Mouse (Mus musculus) MEL (cell line): ENCODE results near the gene Spcs2. TPM values are rescaled to one million over a fixed set of nuclear protein-coding genes. Genes with fewer than 3 reads are reported as not detected.

Experiments used
- DNase-seq: peaks from one replicate; pipeline ENCODE4 v3.0.0; 2011; ENCODE audit warnings: low read depth, low spot score
- H3K27ac ChIP-seq: 2 replicates; pipeline ENCODE4 v1.5.1; 2012; ENCODE audit warnings: low read depth, mild to moderate bottlenecking, control low read depth, low read length, moderate library complexity; ENCODE audit not compliant: control insufficient read depth
- H3K27me3 ChIP-seq, 2 experiments: fragments of 150-350 bp in 1 of 2; sonication (generic) in 1 of 2; 2 replicates each; pipeline ENCODE4 v1.6.1; 2012; ENCODE audit warnings: low read length in 2 of 2, mild to moderate bottlenecking in 2 of 2, improper control_type of control experiment in 1 of 2, moderate library complexity in 1 of 2; ENCODE audit not compliant: insufficient read depth in 2 of 2, control insufficient read depth in 1 of 2
- H3K36me3 ChIP-seq, 2 experiments: 2 replicates each; pipeline ENCODE4 v1.6.1; 2012 to 2014; ENCODE audit warnings: low read length in 2 of 2, improper control_type of control experiment in 1 of 2, inconsistent platforms in 1 of 2, mild to moderate bottlenecking in 1 of 2; ENCODE audit not compliant: insufficient read depth in 2 of 2, control insufficient read depth in 1 of 2
- H3K4me1 ChIP-seq, 2 experiments: fragments of 150-350 bp in 1 of 2; sonication (generic) in 1 of 2; 2 replicates each; pipeline ENCODE4 v1.6.1; 2012; ENCODE audit warnings: low read length in 2 of 2, improper control_type of control experiment in 1 of 2, mild to moderate bottlenecking in 1 of 2; ENCODE audit not compliant: insufficient read depth in 2 of 2, control insufficient read depth in 1 of 2
- H3K4me3 ChIP-seq, 2 experiments: fragments of 150-350 bp in 1 of 2; sonication (generic) in 1 of 2; 2 replicates each; pipeline ENCODE4 v1.5.1; 2012; ENCODE audit warnings: low read depth in 2 of 2, low read length in 2 of 2, mild to moderate bottlenecking in 2 of 2, moderate library complexity in 2 of 2, control low read depth in 1 of 2, improper control_type of control experiment in 1 of 2; ENCODE audit not compliant: control insufficient read depth in 1 of 2, insufficient read depth in 1 of 2
- H3K79me2 ChIP-seq: 2 replicates; pipeline ENCODE4 v1.6.1; 2012; ENCODE audit warnings: mild to moderate bottlenecking, low read length, moderate library complexity; ENCODE audit not compliant: control insufficient read depth, poor library complexity, insufficient read depth
- H3K9ac ChIP-seq: 2 replicates; pipeline ENCODE4 v1.6.1; 2012; ENCODE audit warnings: low read depth, mild to moderate bottlenecking, control low read depth, low read length, moderate library complexity; ENCODE audit not compliant: control insufficient read depth, poor library complexity, severe bottlenecking
- H3K9me3 ChIP-seq: fragments of 150-350 bp; sonication (generic); replicated peaks from 2 replicates; pipeline ENCODE4 v1.6.1; 2012; ENCODE audit warnings: mild to moderate bottlenecking, low read length, improper control_type of control experiment, moderate library complexity; ENCODE audit not compliant: insufficient read depth
- BHLHE40 ChIP-seq: IDR thresholded peaks from 2 replicates; pipeline ENCODE4 v1.6.1; 2012; ENCODE audit warnings: low read depth, mild to moderate bottlenecking, inconsistent platforms, low read length, improper control_type of control experiment, borderline replicate concordance
- CHD1 ChIP-seq: IDR thresholded peaks from 2 replicates; pipeline ENCODE4 v1.6.1; 2012; ENCODE audit warnings: low read depth, mild to moderate bottlenecking, inconsistent platforms, low read length, improper control_type of control experiment
- ELF1 ChIP-seq: IDR thresholded peaks from 2 replicates; pipeline ENCODE4 v1.6.1; 2014; ENCODE audit warnings: low read depth, mild to moderate bottlenecking, inconsistent platforms, low read length, improper control_type of control experiment, moderate library complexity
- EP300 ChIP-seq, 2 experiments: IDR thresholded peaks; 2 replicates each; pipeline ENCODE4 v1.6.1; 2011; ENCODE audit warnings: improper control_type of control experiment in 2 of 2, low read length in 2 of 2, low read depth in 1 of 2, mild to moderate bottlenecking in 1 of 2
- ETS1 ChIP-seq: IDR thresholded peaks from 2 replicates; pipeline ENCODE4 v1.6.1; 2012; ENCODE audit warnings: low read depth, mild to moderate bottlenecking, inconsistent platforms, low read length, improper control_type of control experiment, moderate library complexity
- GATA1 ChIP-seq: IDR thresholded peaks from 2 replicates; pipeline ENCODE4 v1.6.1; 2011; ENCODE audit warnings: low read depth, low read length, improper control_type of control experiment
- HCFC1 ChIP-seq: IDR thresholded peaks from 2 replicates; pipeline ENCODE4 v1.6.1; 2012; ENCODE audit warnings: low read depth, mild to moderate bottlenecking, inconsistent platforms, low read length, improper control_type of control experiment, moderate library complexity
- JUND ChIP-seq: IDR thresholded peaks from 2 replicates; pipeline ENCODE4 v1.6.1; 2011; ENCODE audit warnings: low read depth, mild to moderate bottlenecking, improper control_type of control experiment, low read length
- MAX ChIP-seq: IDR thresholded peaks from 2 replicates; pipeline ENCODE4 v1.6.1; 2011; ENCODE audit warnings: low read length, improper control_type of control experiment
- MAZ ChIP-seq: IDR thresholded peaks from 2 replicates; pipeline ENCODE4 v1.6.1; 2012; ENCODE audit warnings: low read depth, mild to moderate bottlenecking, inconsistent platforms, low read length, improper control_type of control experiment
- MXI1 ChIP-seq: IDR thresholded peaks from 2 replicates; pipeline ENCODE4 v1.6.1; 2011; ENCODE audit warnings: mild to moderate bottlenecking, low read depth, low read length, improper control_type of control experiment
- MYB ChIP-seq: IDR thresholded peaks from 2 replicates; pipeline ENCODE4 v1.6.1; 2011; ENCODE audit warnings: mild to moderate bottlenecking, low read depth, low read length, improper control_type of control experiment
- MYC ChIP-seq: IDR thresholded peaks from 2 replicates; pipeline ENCODE4 v1.6.1; 2011; ENCODE audit warnings: low read depth, mild to moderate bottlenecking, low read length, improper control_type of control experiment, moderate library complexity
- POLR2A ChIP-seq, 2 experiments: IDR thresholded peaks; 2 replicates each; pipeline ENCODE4 v1.6.1; 2011 to 2012; ENCODE audit warnings: low read length in 2 of 2, mild to moderate bottlenecking in 2 of 2, control low read depth in 1 of 2, improper control_type of control experiment in 1 of 2, low read depth in 1 of 2, moderate library complexity in 1 of 2; ENCODE audit not compliant: control insufficient read depth in 1 of 2, insufficient read depth in 1 of 2, poor library complexity in 1 of 2
- RAD21 ChIP-seq: IDR thresholded peaks from 2 replicates; pipeline ENCODE4 v1.6.1; 2011; ENCODE audit warnings: mild to moderate bottlenecking, low read depth, low read length, improper control_type of control experiment
- RCOR1 ChIP-seq: IDR thresholded peaks from 2 replicates; pipeline ENCODE4 v1.6.1; 2012; ENCODE audit warnings: low read depth, mild to moderate bottlenecking, inconsistent platforms, low read length, improper control_type of control experiment
- SIN3A ChIP-seq: IDR thresholded peaks from 2 replicates; pipeline ENCODE4 v1.6.1; 2012; ENCODE audit warnings: low read length, improper control_type of control experiment, inconsistent platforms
- TAL1 ChIP-seq: IDR thresholded peaks from 2 replicates; pipeline ENCODE4 v1.6.1; 2012; ENCODE audit warnings: mild to moderate bottlenecking, inconsistent platforms, low read length, moderate library complexity, mixed read lengths
- TCF12 ChIP-seq: IDR thresholded peaks from 2 replicates; pipeline ENCODE4 v1.6.1; 2014; ENCODE audit warnings: low read depth, mild to moderate bottlenecking, inconsistent platforms, low read length, improper control_type of control experiment, moderate library complexity
- USF2 ChIP-seq, 2 experiments: IDR thresholded peaks; 2 replicates each; pipeline ENCODE4 v1.6.1; 2011 to 2012; ENCODE audit warnings: improper control_type of control experiment in 2 of 2, low read length in 2 of 2, borderline replicate concordance in 1 of 2, inconsistent platforms in 1 of 2, low read depth in 1 of 2, mild to moderate bottlenecking in 1 of 2; ENCODE audit not compliant: insufficient read depth in 1 of 2
- ZC3H11A ChIP-seq: IDR thresholded peaks from 2 replicates; pipeline ENCODE4 v1.6.1; 2012; ENCODE audit warnings: low read depth, mild to moderate bottlenecking, inconsistent platforms, low read length, improper control_type of control experiment
- ZKSCAN1 ChIP-seq: IDR thresholded peaks from 2 replicates; pipeline ENCODE4 v1.6.1; 2012; ENCODE audit warnings: low read depth, mild to moderate bottlenecking, inconsistent platforms, low read length, improper control_type of control experiment, moderate library complexity
- ZNF384 ChIP-seq: IDR thresholded peaks from 2 replicates; pipeline ENCODE4 v1.6.1; 2012; ENCODE audit warnings: low read depth, mild to moderate bottlenecking, inconsistent platforms, low read length, improper control_type of control experiment
- polyA plus RNA-seq, 2 experiments: library from polyadenylated mRNA; stranded (reverse) in 1 of 2; unstranded in 1 of 2; fragments of >175 nt in 1 of 2; fragments of >200 nt in 1 of 2; gene quantifications; 2 replicates each; pipeline versions ENCODE4 v1.2.1 to v1.2.4; 2012; ENCODE audit warnings: low replicate concordance in 2 of 2, low read depth in 1 of 2; ENCODE audit not compliant: insufficient read length in 2 of 2, insufficient read depth in 1 of 2, missing spikeins in 1 of 2
- total RNA-seq: library from RNA; depleted of rRNA; stranded (reverse); fragments of 300-350 nt; gene quantifications from 2 replicates; pipeline ENCODE4 v1.2.3, GENCODE M21; 2012

Gene Spcs2
- total and polyA plus RNA-seq, 3 experiments: 152 to 241 TPM; not detected in 1

- Histone ChIP-seq H3K27me3 (no peaks in the 10 kb centered on the region), H3K36me3 (peaks cover 0 to 37% of the 10 kb centered on the region in 2 experiments; a peak in 2 of 4 replicates), H3K9me3 (no peaks in the 10 kb centered on the region), H3K9ac (no peak overlapping the region), H3K79me2 (no peaks in the 10 kb centered on the region), H3K4me1 (peaks cover 15 to 41% of the 10 kb centered on the region in 2 experiments), H3K27ac (peak overlapping the region; percentile 51), H3K4me3 (no peak overlapping the region)
- no peak for TF ChIP-seq RAD21
- peak; percentile 97 for TF ChIP-seq ETS1
- peak; percentile 38; the same call in 1 of the 2 replicates for TF ChIP-seq HCFC1
- TF ChIP-seq BHLHE40: peak; percentile 41; the same call in 1 of the 2 replicates
- TF ChIP-seq MAZ: no peak
- TF ChIP-seq SIN3A: peak; percentile 72
- no peak for TF ChIP-seq USF2 (IDR thresholded peaks at IDR 0.05; ENCODE audit: borderline replicate concordance in 1 of 2, insufficient read depth in 1 of 2, low read depth in 1 of 2, low read length in 2 of 2)
- TF ChIP-seq JUND: peak; percentile 32; the same call in 1 of the 2 replicates
- no peak for TF ChIP-seq MXI1
- peak; percentile 88 for TF ChIP-seq EP300 (IDR thresholded peaks at IDR 0.05; ENCODE audit: low read depth in 1 of 2, low read length in 2 of 2)
- TF ChIP-seq RCOR1: peak; percentile 67; the same call in 1 of the 2 replicates
- no peak for TF ChIP-seq ZC3H11A
- no peak for TF ChIP-seq ELF1
- no peak for TF ChIP-seq ZKSCAN1
- TF ChIP-seq TCF12: peak; percentile 97
- no peak for TF ChIP-seq POLR2A (IDR thresholded peaks at IDR 0.05; ENCODE audit: control insufficient read depth in 1 of 2, insufficient read depth in 1 of 2, low read depth in 1 of 2, low read length in 2 of 2, poor library complexity in 1 of 2)
- TF ChIP-seq TAL1: peak; percentile 78
- TF ChIP-seq CHD1: no peak
- TF ChIP-seq MAX: peak; percentile 52; the same call in 1 of the 2 replicates
- peak; percentile 93 for TF ChIP-seq GATA1
- no peak for TF ChIP-seq MYB
- TF ChIP-seq MYC: peak; percentile 32; the same call in 1 of the 2 replicates
- DNase-seq: peak; percentile 75
Observed at GRCm38 (mm10) chr7:99907463-99907862, 44.2 kb upstream of the Spcs2 start.

- TF ChIP-seq TAL1: no peak
- TF ChIP-seq ZNF384: peak; percentile 57
- 0 out of 2 replicates have a peak, but pooled peaks have one; percentile 18 for TF ChIP-seq TCF12
Observed at GRCm38 (mm10) chr7:99906346-99906745, 43.1 kb upstream of the Spcs2 start.

More at GRCm38 (mm10) chr7:99906346-99906745, 43.1 kb upstream of the Spcs2 start:
- Histone ChIP-seq H3K9me3 (no peaks in the 10 kb centered on the region), H3K9ac (no peak overlapping the region), H3K4me1 (peaks cover 15 to 41% of the 10 kb centered on the region in 2 experiments), H3K27ac (peak overlapping the region; percentile 27), H3K27me3 (no peaks in the 10 kb centered on the region), H3K36me3 (peaks cover 0 to 37% of the 10 kb centered on the region in 2 experiments; a peak in 2 of 4 replicates), H3K79me2 (no peaks in the 10 kb centered on the region), H3K4me3 (no peak overlapping the region)
- peak; percentile 41 for DNase-seq
